Mouse (Mus musculus) adrenal gland, postnatal 4 days (tissue): ENCODE results near the gene Dtd2. TPM values are rescaled to one million over a fixed set of nuclear protein-coding genes. Genes with fewer than 3 reads are reported as not detected.

Source experiments
- DNase-seq, 2 experiments: peaks; one replicate each; pipeline ENCODE4 v3.0.0; 2021 to 2022; ENCODE audit warnings: low spot score in 2 of 2, mixed read lengths in 2 of 2
- long read RNA-seq, 2 experiments: library from polyadenylated mRNA; stranded (forward); transcript quantifications; one replicate each; pipeline ENCODE4 v2.0.0; 2021
- total RNA-seq, 2 experiments: library from RNA; stranded (reverse); gene quantifications; 2 replicates each; pipeline ENCODE4 v1.2.3; 2021

The Dtd2 gene
- total RNA-seq, result 10 to 100 TPM; 28.6 to 34.3 TPM
- long read RNA-seq, experiment 1, transcript Dtd2-201 (3 exons, 2,564 nt), result major isoform, 42 of 72 reads
- long read RNA-seq, experiment 1, transcript Dtd2-202 (4 exons, 1,012 nt), result minor isoform, 8 of 72 reads
- long read RNA-seq, experiment 1, partial matches to known transcripts, result 1 of 72 reads
- long read RNA-seq, experiment 1, other reads (novel, unspliced or antisense), result 21 of 72 reads
- long read RNA-seq, experiment 2, transcript Dtd2-201 (3 exons, 2,564 nt), result major isoform, 46 of 70 reads
- long read RNA-seq, experiment 2, transcript Dtd2-202 (4 exons, 1,012 nt), result minor isoform, 6 of 70 reads
- long read RNA-seq, experiment 2, partial matches to known transcripts, result 1 of 70 reads
- long read RNA-seq, experiment 2, other reads (novel, unspliced or antisense), result 17 of 70 reads

DNA sequence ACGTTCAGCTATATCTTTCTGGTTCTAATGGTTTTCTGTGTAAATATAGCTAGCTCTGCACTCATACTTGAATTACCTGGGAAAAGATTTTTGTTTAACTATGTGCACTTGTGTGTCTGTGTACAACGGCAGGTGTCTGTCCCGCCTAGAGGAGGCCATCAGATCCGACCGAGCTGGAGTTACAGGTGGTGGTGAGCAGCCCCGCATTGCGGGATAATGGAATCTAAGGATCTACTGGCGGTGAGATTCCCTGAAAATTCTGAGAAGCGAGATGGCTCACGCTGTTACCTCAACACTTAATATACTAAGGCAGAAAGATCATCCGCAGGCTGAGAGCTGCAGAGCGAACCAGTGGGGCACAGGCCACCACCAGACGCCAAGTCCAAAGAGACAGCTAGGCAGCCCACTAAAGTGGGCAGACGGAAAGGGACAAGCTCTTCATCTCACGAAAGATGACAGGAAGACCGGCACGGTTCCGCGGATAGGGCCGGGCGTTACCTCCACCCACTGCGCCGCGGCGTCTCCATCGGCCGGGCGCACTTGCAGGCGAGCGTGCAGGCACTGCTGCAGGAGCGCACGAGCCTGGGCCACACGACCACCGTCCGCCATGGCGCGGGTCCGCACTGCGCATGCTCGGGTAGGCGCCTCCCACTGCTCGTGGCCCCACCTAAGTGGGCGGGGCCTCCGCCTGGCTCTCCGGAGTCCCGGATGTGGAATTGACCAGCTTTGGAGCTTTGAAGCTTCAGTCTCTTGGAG lies at the start of gene Dtd2:
Gene Dtd2 (minus strand): TSS at position 625 of the 756 bp plus-strand sequence.
- DNase-seq, result peak; percentile 89 to 97

DNA sequence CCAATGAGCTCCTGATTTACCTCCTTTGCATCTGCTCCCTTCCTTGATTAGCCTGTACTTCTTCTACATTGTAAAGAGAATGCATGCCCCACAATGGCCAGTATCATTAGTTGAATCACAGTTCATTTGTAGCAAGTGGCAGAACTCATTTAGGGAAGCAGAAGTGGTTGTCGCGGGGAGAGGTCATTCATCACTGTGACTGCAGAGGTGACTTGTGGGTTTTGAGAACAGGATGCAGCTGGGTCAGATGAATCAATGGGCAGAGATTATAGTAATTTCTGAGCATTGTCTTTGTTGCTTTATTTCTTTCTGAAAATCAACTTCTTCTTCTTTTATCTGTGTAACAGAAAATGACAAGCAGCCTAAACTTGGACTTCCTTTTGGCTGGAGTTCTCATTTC lies 43.0 kb upstream of the Dtd2 start:
- no peak for DNase-seq

DNA sequence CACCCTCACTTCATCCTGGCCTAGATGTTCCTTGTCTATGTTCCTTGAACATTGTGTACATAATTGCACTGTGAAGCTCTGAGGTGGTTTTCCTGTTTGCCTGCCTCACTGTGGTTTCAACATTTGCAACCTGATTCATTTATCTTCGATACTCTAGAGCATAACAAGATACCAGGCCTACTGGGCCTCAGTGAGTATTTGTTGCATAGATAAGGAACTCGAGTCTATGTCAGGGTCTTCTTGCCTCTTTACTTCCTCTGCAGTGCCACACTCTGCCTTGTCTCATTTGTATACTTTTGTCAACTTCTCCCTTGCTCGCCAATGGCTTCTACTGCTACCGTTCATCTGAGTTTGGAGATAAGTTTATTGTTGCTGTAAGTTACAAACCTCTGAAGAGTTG lies 40.1 kb upstream of the Dtd2 start:
- no peak for DNase-seq

DNA sequence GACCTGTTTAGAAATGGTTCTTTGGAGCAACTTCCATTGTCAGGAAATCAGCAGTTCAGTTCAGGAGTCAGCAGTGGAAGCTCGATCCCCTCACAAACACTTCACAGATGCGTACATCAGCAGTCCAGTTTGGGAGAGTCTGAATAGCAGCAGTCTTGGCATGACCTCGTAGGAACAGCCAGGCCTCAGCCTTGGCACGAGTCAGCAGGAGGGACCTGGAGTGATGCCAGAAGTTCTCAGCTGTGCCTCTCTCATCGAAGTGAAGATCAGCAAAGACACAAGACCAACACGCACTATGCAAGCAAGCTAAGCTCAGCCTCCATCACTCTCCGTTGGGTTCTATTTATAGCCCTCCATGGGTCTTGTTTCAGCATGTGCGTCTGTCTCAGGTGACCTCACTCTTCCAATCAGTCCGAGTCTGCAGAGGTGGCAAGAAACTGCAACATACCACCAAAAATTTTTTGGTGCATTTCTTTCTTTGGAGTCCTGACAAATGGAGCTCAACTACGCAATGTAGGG lies 36.6 kb upstream of the Dtd2 start:
- peak in 1 of 2 experiments; percentile 7 for DNase-seq

DNA sequence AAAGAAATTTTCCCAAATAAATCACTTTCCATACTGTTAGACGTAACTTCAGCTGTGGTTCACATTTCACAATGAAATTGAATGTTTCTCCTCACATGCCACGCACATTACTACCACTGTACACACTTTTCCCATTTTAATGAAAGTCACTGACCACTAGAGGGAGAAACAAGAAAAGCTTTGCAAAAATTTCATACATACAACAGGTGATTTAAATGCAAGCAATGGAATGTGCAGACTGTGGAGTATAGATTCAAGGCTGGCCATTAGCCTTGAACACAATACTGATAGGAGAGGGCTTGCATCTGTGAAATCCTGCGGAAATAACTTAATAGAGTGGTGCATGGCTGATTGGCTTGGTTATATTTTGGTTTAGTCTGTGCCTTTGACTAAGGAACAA lies 32.1 kb upstream of the Dtd2 start:
- no peak for DNase-seq

DNA sequence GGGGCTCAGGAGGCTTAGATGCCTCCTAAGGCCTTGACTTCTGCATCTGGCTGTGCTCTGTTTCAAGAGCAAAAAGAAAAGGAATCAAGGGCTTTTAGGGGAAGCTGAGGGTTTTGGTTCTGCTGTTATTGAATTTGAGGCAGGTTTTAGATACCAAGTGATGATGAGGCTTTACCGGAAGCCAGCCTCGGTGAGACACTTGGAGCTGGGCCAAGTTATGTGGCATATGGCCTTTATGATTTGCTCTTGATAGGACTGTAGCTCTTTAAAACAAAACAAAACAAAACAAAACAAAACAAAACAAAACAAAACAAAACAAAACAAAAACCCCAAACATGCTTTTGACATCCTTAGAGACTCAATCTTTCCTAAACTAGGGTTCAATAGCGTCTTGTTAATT lies 28.7 kb upstream of the Dtd2 start:
- DNase-seq, result no peak

DNA sequence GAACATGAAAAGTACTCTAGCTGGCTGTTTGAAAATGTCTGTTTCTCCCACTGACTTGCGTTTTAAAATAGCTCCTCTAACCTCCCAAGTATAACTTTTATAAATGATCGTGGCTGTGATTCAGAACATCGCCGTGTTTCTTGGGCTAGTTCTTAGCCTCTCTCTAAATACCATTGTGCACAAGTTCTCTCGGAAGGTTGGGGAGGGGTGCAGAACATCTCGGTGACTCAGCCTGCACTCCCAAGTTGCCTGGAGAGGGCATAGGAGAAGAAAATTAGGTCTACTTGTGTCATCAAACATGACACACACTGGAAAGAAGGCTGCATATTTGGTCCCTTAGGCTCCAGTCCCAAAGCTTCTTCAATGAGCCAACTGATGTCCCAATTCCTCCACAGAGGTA lies 26.0 kb upstream of the Dtd2 start:
- no peak for DNase-seq

DNA sequence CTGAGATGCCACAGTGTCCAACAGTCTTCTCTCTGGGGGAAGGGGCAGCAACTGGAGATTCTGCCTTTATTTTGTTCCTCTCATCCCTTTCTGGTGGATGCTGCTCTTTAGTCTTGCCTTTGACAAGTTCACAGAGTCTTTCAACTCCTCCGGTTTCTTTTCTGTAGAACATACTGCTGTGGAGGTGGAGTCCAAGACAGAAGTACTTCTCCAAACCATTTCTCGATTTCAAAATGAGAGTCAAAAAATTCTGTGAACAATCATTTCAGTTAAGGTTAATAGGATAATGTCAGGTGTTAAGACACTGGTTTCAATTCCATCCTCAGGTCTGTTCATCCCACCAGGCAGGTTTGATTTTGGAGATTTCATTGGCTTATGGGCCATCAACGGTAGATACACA lies 21.7 kb upstream of the Dtd2 start, which contains the start of gene Gpr33:
Gene Gpr33 (minus strand): TSS at position 101 of the 400 bp plus-strand sequence.
- no peak for DNase-seq

DNA sequence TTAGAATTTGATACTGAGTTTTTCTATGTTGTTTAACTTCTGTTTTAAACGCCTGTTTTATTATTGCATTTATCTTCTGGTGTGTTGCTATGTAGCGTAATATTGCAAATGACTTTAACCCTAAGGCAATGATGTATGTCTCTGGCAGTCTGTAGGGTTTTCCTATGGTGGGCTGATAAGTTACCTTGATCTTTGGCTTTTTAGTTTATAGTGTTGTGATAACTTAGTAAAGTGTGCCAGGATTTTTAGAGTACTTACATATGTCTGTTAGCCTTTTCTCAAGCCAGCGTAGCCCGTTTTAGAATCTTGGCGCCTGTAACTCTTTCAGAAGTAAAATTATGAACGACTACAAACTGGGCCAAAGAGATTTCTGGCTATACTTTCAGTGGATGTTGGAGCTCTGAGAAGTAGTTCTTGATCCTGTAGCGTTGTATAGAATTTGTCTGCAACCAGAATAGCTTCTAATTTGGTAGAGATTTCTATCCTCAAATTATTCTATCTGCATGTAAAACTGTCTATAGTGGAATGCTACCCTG lies 8.3 kb upstream of the Dtd2 start:
- no peak for DNase-seq

DNA sequence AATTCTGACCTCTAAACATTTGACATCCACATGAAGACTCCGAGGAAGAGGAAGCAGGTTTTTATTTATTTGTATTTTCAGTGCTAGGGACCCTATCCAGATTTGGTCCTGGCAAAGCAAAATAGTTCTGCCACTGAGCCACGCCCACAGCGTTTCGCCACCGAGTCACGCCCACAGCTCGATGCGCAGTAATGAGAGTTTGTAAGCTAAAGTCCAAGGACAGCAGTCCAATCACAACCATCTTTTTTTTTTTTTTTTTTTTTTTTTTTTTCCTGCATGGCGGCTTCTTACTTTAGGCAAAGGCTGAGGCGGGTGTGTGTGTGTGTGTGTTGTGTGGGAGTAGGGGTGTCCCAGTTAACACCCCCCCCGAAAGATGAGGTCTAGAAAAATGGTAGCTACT lies 7.7 kb upstream of the Dtd2 start:
- no peak for DNase-seq

DNA sequence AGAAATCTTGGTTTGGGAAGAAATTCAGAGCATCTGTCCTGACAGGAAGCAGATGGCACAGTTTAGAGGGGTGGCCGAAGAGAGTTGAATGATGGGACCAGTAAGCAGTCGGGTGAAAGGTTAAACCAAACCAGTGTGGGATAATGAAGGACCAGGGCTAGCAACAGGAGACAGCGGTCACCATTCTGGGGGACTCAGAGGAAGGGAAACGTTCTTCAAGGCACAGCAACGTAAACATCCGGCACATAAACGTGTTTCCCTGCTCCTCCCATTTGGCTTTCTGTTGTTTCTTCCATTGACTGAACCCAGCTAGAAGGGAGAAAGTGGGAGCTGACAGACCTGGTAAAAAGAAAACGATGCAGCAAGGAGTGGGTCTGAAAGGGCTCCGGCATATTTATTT lies 7.0 kb upstream of the Dtd2 start:
- no peak for DNase-seq

DNA sequence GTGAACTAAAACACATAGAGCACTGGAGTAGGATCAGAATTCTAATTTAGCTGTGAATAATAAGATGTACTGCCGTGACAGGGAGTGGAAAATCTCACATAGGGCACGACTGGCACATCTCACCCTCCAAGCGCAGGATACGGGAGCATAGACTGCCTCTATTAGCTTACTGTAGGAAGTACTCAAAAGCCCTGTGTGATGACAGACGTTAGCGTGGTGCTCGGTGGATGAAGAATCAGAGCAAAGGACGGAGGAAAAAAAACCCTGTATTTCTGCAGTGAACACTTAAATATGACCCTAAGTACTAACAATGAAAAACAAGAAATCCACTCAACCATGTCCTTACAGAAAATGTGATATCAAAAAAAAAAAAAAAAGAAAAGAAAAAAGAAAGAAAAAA lies 5.9 kb upstream of the Dtd2 start:
- no peak for DNase-seq

DNA sequence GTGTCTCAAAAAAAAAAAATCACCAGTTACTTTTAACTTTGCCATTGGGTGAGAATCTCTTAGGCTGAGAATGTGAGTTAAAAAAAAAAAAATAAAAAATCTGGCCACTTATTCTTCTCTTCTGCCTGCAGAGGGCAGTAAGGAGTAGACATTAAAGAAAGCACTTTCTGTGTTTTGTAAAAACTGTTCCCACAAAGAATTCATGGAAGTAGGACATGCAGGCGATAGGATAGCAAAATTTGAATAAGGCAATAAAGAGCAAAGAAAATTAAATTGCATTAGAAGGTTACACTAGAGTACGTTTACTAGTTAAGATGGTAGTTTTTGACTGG lies 4.3 kb upstream of the Dtd2 start:
- DNase-seq, result no peak

DNA sequence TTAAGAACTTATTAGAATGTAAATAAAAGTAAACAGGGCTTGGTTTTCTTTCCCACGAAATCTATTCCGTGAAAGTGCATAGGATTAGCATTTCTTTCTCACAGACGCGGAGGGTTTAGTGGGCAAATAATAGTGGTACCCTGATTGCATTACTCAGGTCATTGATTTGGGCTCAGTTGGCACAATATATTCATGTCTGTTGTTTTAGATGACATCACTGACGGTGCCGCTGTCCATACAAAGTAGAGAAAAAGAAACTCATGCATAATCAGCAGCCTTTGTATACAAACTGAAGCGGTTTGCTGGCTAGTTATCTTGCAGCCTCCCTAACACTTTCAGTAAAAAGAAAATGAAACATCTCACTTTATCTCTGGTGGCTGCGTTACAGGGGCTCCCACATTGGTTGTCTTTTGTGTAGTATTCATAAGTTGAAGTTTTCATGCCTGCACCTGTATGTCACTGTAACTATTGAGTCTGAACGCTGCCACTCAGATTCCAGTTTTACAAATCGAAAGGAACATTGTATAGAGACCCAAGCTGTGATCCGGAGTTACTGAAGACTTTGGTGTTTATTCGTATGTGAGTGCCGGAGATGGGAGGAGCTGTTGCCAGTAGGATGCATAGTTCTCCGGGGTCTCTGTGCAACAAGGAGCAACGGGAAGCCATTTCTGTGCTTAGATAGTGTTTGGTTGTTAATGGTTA lies 3.8 kb upstream of the Dtd2 start:
- no peak for DNase-seq

DNA sequence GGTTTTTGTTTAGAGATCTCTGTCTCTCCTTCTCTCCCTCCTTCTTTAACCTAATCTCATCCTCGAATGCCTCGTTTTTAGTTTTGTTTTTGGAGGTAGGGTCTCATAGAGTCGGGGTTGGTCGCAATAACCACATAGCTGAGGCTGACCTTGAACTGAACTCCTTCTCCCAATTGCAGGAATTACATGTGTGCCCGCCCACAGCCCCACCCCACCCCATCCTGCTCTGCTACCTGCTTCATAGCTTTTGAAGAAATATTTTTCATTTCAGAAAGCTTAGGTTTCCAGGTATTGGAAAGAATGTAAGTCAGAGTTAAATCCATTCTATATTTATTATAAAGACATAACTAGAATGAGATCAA lies 313 bp upstream of the Dtd2 start:
- DNase-seq, result no peak

DNA sequence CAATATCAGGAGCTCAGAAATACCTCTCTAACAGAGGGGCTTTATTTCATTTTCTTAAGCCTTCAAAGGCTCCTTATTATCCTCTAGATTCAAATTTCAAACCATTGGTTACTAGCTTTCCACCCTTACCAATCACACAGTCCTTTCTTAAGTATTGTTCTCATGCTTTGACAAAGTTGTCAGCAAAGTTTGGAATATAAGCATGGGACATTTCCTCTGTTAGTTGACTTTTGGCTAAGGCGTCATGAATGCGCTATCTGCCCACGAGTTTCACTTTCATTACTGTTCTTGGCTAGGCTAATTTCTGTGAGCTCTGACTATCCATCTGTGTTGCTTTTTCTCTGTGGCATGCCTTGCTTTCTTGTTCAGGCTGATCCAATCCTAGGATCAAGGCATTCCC lies 3.6 kb downstream of the Dtd2 start:
- DNase-seq, result no peak

DNA sequence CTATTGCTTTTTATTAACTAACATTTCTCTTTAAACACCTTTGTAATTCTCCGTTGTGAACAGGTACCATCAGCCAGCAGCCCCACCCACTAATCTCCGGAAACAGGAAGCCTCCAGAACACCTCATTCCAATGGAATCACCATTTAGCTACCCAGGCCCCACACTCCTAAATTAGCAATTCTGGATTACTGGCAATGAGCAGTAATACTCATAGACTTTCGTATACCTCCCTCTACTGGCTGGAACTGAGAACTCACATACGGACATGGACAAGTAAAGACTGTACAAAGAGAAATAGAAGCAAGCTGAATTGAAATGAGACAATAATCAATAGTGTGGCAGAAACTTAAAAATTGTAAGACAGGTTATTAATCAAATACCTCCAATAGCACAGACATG lies 4.8 kb downstream of the Dtd2 start:
- no peak for DNase-seq

DNA sequence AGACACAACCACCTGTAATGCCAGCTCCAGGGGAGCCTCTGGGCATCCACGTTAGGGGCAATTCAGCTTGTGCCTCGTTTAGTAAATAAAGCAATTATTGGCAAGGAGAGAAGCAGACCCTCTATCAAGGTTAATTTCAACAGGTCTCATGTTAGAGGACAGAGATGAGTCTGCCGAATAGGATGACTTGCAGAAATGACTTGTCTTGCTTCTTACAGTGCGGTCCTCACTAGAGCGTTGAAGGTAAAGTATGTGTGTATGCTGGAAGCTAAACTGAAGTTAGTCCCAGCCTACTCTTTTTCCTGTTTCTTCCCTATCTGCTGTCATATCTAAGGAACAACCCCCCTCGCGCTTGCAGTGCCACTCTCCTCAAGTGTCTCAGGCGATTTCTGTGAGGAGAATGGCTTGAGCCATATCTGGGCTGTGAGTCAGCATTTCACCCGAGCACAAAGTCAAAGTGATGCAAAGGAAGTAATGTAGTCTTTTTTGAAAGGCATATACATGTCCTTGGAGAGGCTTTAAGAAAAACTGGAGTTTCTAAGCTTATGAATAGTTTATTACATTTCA lies 7.9 kb downstream of the Dtd2 start:
- DNase-seq, result no peak

DNA sequence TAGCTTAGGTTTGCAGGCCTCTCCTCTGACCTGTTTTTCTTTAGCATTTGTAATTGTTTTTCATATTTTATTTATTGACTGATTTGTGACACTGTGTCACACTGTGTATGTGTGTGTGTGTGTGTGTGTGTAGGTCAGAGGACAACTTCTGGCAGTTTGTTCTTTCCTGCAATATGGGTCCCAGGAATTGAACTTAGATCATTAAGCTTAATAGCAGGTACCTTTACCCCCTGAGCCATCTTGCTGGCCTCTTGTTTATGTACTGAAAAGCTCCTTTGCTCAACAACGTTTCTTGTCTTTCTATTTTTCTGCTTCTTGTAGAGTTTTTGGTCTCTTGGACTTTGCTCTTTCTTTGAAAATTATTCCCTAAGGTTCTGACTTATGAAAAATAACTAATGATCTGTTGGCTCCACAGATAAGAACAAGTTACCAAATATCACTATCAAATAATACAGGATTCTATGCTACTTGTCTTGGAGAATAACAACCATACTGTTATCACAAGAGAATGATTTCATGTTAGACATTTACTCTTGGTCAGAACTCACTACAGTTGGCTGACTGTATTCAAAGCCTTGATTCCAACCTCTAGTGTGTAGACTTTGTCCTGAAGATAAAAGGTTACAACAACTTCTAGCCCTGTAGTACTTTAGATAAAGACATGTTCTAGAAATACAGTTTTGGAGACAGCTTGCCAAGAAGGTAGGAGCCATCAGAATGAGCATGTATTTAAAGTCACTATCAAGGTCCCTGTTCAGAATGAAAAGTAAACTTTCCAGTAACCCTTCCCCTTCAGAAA lies 10.4 kb downstream of the Dtd2 start:
- DNase-seq, result no peak

DNA sequence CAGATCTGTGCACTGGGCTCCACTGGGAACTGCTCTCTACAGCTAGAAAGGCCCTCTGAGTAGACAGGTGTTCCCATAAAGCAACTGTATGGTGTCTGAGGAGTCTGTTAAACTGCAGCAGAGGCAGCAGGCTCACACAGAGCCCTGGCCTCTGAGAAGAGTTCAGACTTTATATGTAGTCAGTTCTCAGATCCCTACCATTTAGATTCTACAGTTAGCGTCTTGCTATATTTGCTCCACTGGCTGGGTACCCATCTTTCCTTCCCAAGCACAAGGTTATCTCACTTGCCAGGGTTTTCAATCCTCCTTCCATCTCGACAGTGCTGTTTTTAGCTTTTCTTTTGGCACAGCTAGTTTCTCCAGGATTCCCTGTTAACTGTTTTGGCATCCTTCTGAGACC lies 15.7 kb downstream of the Dtd2 start:
- DNase-seq, result no peak

DNA sequence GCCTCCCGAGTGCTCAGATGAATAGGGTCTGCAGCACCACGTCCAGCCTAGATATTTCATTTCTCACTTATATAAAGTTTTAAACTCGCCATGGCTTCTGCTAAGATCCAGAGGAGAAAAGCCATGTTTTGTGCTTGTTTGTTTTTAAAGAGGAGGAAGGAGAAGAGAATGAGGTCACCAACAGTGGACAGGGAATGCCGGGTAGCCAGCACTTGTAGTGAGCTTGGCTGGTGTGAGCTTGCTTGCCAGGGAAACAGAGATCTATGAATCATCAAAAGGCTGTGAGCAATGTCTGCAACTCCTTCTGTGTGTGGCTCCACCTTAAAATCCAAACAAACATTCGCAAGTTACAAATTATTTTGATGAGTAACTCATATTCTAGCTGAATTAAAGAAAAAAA lies 17.8 kb downstream of the Dtd2 start:
- DNase-seq, result no peak
